Mouse (Mus musculus) midbrain, embryonic 15.5 days (tissue): ENCODE data around the gene Phf20. TPM values are rescaled to one million over a fixed set of nuclear protein-coding genes. Genes with fewer than 3 reads are reported as not detected.

ENCODE experiments used
- ATAC-seq: fragments of 200-750 bp; cut with Nextera tagmentation; replicated peaks from 2 replicates; pipeline ENCODE4 v1.8.0; 2017; ENCODE audit warnings: moderate TSS enrichment
- H3K27ac ChIP-seq: fragments of 300-500 bp; sonication (generic); 2 replicates; pipeline ENCODE4 v1.5.1; 2015; ENCODE audit warnings: mild to moderate bottlenecking, inconsistent platforms
- H3K27me3 ChIP-seq: fragments of 300-500 bp; sonication (generic); replicated peaks from 2 replicates; pipeline ENCODE4 v1.6.1; 2015; ENCODE audit warnings: inconsistent platforms
- H3K36me3 ChIP-seq: fragments of 300-500 bp; sonication (generic); replicated peaks from 2 replicates; pipeline ENCODE4 v1.6.1; 2015; ENCODE audit warnings: inconsistent platforms
- H3K4me1 ChIP-seq: fragments of 300-500 bp; sonication (generic); 2 replicates; pipeline ENCODE4 v1.6.1; 2015; ENCODE audit warnings: inconsistent platforms
- H3K4me2 ChIP-seq: fragments of 300-500 bp; sonication (generic); 2 replicates; pipeline ENCODE4 v1.6.1; 2015; ENCODE audit warnings: inconsistent platforms, mild to moderate bottlenecking, moderate library complexity
- H3K4me3 ChIP-seq: fragments of 300-500 bp; sonication (generic); 2 replicates; pipeline ENCODE4 v1.5.1; 2015; ENCODE audit warnings: mild to moderate bottlenecking, inconsistent platforms
- H3K9ac ChIP-seq: fragments of 300-500 bp; sonication (generic); 2 replicates; pipeline ENCODE4 v1.6.1; 2015; ENCODE audit warnings: mild to moderate bottlenecking, inconsistent platforms
- H3K9me3 ChIP-seq: fragments of 300-500 bp; sonication (generic); 2 replicates; pipeline ENCODE4 v1.6.1; 2016; ENCODE audit warnings: inconsistent platforms
- whole genome bisulfite sequencing: fragments of 180-500 bp; shearing (Covaris S2); methylation state at CpG from one replicate; pipeline ENCODE4 v1.1.7; 2015; ENCODE audit warnings: mixed read lengths; 5-methylcytosine and 5-hydroxymethylcytosine counted together
- polyA plus RNA-seq: library from polyadenylated mRNA; unstranded; fragments of >200 nt; fragmentation: Nextera tagmentation; extraction: Ambion mirVana; gene quantifications from 2 replicates; pipeline ENCODE4 v1.2.1, GENCODE M21; 2015

Phf20 gene
- polyA plus RNA-seq, 1 experiment from 2014 or later: 119 TPM

DNA sequence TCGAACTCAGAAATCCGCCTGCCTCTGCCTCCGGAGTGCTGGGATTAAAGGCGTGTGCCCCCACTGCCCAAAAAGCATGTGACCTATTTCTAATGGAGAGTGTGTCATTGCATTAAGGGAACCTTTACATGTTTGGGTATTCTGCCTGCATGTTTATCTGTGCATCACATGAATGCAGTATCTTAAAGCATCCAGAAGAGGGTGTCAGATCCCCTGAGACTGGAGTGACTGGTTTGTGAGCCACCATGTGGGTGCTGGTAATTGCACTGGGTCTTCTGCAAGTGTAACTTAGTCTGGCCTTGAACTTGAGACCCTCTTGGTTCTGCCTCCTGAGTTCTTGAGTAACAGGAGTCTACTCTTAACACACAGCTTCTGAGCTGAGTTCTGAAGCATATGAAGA is 90.5 kb downstream of the Phf20 start:
- H3K4me2 ChIP-seq: no peak overlapping the region
- H3K9me3 ChIP-seq: no peaks in the 10 kb centered on the region
- no peak for ATAC-seq
- H3K4me3 ChIP-seq: no peak overlapping the region
- WGBS: 95% methylated on average over 4 of the region's 4 CpGs
- no peak overlapping the region for H3K27ac ChIP-seq
- no peaks in the 10 kb centered on the region for H3K4me1 ChIP-seq
- H3K36me3 ChIP-seq: peaks cover 12% of the 10 kb centered on the region; the same call in 1 of the 2 replicates
- no peak overlapping the region for H3K9ac ChIP-seq
- H3K27me3 ChIP-seq: no peaks in the 10 kb centered on the region

GRCm38 (mm10) chr2:156288222-156288621 is 92.0 kb downstream of the Phf20 start:
- H3K4me2 ChIP-seq: no peak overlapping the region
- peaks cover 17% of the 10 kb centered on the region for H3K36me3 ChIP-seq
- no peaks in the 10 kb centered on the region for H3K9me3 ChIP-seq
- no peaks in the 10 kb centered on the region for H3K4me1 ChIP-seq
- WGBS: 94% methylated on average over 2 of the region's 2 CpGs
- H3K27me3 ChIP-seq: no peaks in the 10 kb centered on the region
- H3K4me3 ChIP-seq: no peak overlapping the region
- H3K27ac ChIP-seq: no peak overlapping the region
- ATAC-seq: no peak
- no peak overlapping the region for H3K9ac ChIP-seq

GRCm38 (mm10) chr2:156289552-156290160 is 93.4 kb downstream of the Phf20 start:
- peaks cover 19% of the 10 kb centered on the region for H3K36me3 ChIP-seq
- H3K4me1 ChIP-seq: no peaks in the 10 kb centered on the region
- no peak overlapping the region for H3K4me2 ChIP-seq
- no peak overlapping the region for H3K4me3 ChIP-seq
- no peaks in the 10 kb centered on the region for H3K27me3 ChIP-seq
- H3K9me3 ChIP-seq: no peaks in the 10 kb centered on the region
- WGBS: 83% methylated on average over 2 of the region's 2 CpGs
- H3K9ac ChIP-seq: no peak overlapping the region
- no peak overlapping the region for H3K27ac ChIP-seq
- ATAC-seq: no peak

- Histone ChIP-seq H3K9me3 (no peaks in the 10 kb centered on the region), H3K4me3 (no peak overlapping the region), H3K4me2 (no peak overlapping the region), H3K36me3 (peaks cover 23% of the 10 kb centered on the region), H3K27me3 (no peaks in the 10 kb centered on the region), H3K27ac (no peak overlapping the region), H3K4me1 (no peaks in the 10 kb centered on the region), H3K9ac (no peak overlapping the region)
- no peak for ATAC-seq
- WGBS: 90% methylated on average over 1 of the region's 1 CpGs
Observed at GRCm38 (mm10) chr2:156291998-156292397, 95.7 kb downstream of the Phf20 start.

DNA sequence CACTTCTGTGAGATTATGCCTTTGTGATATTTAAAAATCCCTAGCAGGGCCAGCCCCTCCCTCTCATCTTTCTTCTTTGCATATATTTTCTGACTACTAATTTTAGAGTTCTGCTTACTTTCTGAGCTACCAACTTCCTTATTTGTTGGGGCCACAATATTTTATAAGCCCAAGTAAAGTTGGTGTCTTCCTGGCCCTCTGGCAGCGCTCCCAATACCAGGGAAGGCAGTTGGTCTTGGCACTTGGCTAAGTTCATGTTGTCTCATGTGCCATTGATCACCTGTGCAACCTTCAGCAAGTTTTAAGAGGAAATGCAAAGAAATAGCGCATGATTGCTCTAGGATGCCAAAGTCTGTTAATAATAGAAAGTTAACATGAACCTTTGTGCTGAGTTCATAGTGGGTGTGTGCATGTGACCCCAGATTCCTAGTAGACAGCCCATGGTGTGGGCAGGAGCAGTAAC is 99.4 kb downstream of the Phf20 start:
- no peak for ATAC-seq
- Histone ChIP-seq H3K4me2 (no peak overlapping the region), H3K27ac (no peak overlapping the region), H3K36me3 (peaks cover 25% of the 10 kb centered on the region), H3K9ac (no peak overlapping the region), H3K9me3 (no peaks in the 10 kb centered on the region), H3K4me1 (no peaks in the 10 kb centered on the region), H3K27me3 (no peaks in the 10 kb centered on the region), H3K4me3 (no peak overlapping the region)
- WGBS: 96% methylated on average over 2 of the region's 2 CpGs

- Histone ChIP-seq H3K27me3 (no peaks in the 10 kb centered on the region), H3K4me3 (no peak overlapping the region), H3K4me1 (no peaks in the 10 kb centered on the region), H3K4me2 (no peak overlapping the region), H3K36me3 (peaks cover 20% of the 10 kb centered on the region), H3K9me3 (no peaks in the 10 kb centered on the region), H3K9ac (no peak overlapping the region), H3K27ac (no peak overlapping the region)
- WGBS: 98% methylated on average over 3 of the region's 3 CpGs
- ATAC-seq: no peak
Observed at GRCm38 (mm10) chr2:156296190-156296589, 99.9 kb downstream of the Phf20 start.

- no peak overlapping the region for H3K4me3 ChIP-seq
- no peaks in the 10 kb centered on the region for H3K9me3 ChIP-seq
- peaks cover 22% of the 10 kb centered on the region for H3K36me3 ChIP-seq
- H3K4me1 ChIP-seq: no peaks in the 10 kb centered on the region
- no peak overlapping the region for H3K27ac ChIP-seq
- no peak for ATAC-seq
- H3K9ac ChIP-seq: no peak overlapping the region
- no peak overlapping the region for H3K4me2 ChIP-seq
- WGBS: 93% methylated on average over 3 of the region's 3 CpGs
- H3K27me3 ChIP-seq: no peaks in the 10 kb centered on the region
Observed at GRCm38 (mm10) chr2:156297653-156298052, 101.4 kb downstream of the Phf20 start.

DNA sequence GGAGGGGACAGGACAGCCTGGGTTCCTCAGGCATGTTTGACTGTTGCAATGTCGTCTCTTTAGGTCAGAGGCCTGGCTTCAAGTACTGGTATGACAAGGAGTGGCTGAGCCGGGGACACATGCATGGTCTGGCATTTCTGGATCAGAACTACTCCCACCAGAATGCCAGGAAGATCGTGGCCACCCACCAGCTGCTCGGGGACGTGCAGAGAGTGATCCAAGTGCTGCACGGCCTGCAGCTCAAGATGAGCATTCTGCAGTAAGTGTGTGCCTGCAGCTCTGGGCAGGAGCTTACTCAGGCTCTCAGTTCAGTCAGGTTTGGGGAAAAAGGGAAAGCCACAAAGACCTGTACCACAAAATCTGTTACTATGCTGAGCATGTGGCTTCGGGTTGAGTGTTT is 102.2 kb downstream of the Phf20 start:
- no peak for ATAC-seq
- H3K4me3 ChIP-seq: no peak overlapping the region
- no peaks in the 10 kb centered on the region for H3K9me3 ChIP-seq
- WGBS: 89% methylated on average over 7 of the region's 7 CpGs
- H3K36me3 ChIP-seq: peaks cover 17% of the 10 kb centered on the region; the same call in 1 of the 2 replicates
- no peak overlapping the region for H3K9ac ChIP-seq
- H3K27ac ChIP-seq: no peak overlapping the region
- no peak overlapping the region for H3K4me2 ChIP-seq
- no peaks in the 10 kb centered on the region for H3K4me1 ChIP-seq
- H3K27me3 ChIP-seq: no peaks in the 10 kb centered on the region

DNA sequence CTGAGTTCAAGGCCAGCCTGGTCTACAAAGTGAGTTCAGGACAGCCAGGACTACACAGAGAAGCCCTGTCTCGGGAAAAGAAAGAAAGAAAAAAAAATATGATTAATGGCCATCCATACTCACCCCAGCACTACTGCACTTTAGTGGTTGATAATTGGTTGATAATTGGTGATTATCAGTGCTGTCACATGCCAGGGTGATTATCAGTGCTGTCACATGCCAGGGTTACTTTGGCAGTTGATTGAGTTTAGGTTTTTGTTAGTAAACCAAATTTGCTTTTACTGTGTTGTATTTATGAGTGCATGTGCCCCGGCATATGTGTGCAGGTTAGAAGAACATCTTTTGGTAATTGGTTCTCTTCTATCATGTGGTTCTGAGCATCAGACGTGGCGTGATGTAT is 105.8 kb downstream of the Phf20 start:
- 89% methylated on average over 4 of the region's 4 CpGs for WGBS
- H3K4me3 ChIP-seq: no peak overlapping the region
- ATAC-seq: no peak
- H3K9me3 ChIP-seq: no peaks in the 10 kb centered on the region
- H3K4me1 ChIP-seq: no peaks in the 10 kb centered on the region
- no peak overlapping the region for H3K4me2 ChIP-seq
- H3K9ac ChIP-seq: no peak overlapping the region
- H3K27ac ChIP-seq: no peak overlapping the region
- peaks cover 28% of the 10 kb centered on the region; the same call in 1 of the 2 replicates for H3K36me3 ChIP-seq
- H3K27me3 ChIP-seq: no peaks in the 10 kb centered on the region

DNA sequence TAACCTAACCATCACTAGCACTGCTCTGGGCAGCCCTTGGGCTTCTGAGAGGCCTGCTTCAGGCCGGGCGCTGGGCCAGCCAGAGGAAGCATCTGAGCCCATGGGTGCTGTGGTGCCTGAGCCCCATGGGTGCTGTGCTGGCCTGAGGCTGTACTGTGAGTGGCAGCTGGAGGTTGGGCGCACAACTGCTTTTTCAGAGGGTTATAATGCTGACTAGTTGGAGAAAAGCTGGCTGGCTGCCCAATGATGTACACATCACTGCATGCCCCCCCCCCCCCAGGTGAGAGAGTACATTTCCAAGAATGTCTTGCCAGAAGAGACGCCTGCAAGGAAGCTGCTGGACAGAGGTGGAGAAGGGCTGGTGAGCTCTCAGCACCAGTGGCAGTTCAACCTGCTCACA is 108.1 kb downstream of the Phf20 start:
- Histone ChIP-seq H3K4me2 (no peak overlapping the region), H3K36me3 (peaks cover 23% of the 10 kb centered on the region; the same call in 1 of the 2 replicates), H3K4me3 (no peak overlapping the region), H3K4me1 (no peaks in the 10 kb centered on the region), H3K27me3 (no peaks in the 10 kb centered on the region), H3K27ac (no peak overlapping the region), H3K9ac (no peak overlapping the region), H3K9me3 (no peaks in the 10 kb centered on the region)
- 97% methylated on average over 4 of the region's 4 CpGs for WGBS
- ATAC-seq: no peak

DNA sequence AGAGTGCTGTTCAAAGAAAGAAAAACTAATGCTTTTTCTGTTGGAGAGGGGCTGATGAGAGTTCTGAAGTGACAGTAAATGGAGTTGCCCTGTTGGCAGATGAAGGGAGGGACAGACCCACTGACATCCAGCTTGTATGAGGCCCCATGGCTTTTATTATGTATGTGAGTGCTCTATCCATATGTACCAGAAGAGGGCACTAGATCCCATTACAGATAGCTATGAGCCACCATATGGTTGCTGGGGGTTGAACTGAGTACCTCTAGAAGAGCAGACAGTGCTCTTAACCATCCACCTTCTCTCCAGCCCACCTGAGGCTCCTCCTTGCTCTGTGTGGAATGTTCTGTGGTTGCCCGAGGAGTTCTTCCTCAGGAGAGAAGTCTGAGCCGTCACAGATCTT is 109.6 kb downstream of the Phf20 start:
- no peak for ATAC-seq
- Histone ChIP-seq H3K36me3 (peaks cover 23% of the 10 kb centered on the region; the same call in 1 of the 2 replicates), H3K27ac (no peak overlapping the region)

GRCm38 (mm10) chr2:156307261-156307660 is 111.0 kb downstream of the Phf20 start:
- no peak overlapping the region for H3K4me2 ChIP-seq
- H3K27ac ChIP-seq: no peak overlapping the region
- H3K4me1 ChIP-seq: peaks cover 11% of the 10 kb centered on the region
- H3K4me3 ChIP-seq: no peak overlapping the region
- no peaks in the 10 kb centered on the region for H3K9me3 ChIP-seq
- no peak for ATAC-seq
- no peaks in the 10 kb centered on the region for H3K27me3 ChIP-seq
- H3K9ac ChIP-seq: no peak overlapping the region
- H3K36me3 ChIP-seq: peaks cover 23% of the 10 kb centered on the region; the same call in 1 of the 2 replicates
- WGBS: 50% methylated on average over 5 of the region's 5 CpGs

More for the DNA sequence above, 109.6 kb downstream of the Phf20 start:
- no peak overlapping the region for H3K4me2 ChIP-seq
- 89% methylated on average over 2 of the region's 2 CpGs for WGBS
- H3K4me3 ChIP-seq: no peak overlapping the region
- no peaks in the 10 kb centered on the region for H3K9me3 ChIP-seq
- H3K27me3 ChIP-seq: no peaks in the 10 kb centered on the region
- H3K9ac ChIP-seq: no peak overlapping the region
- peaks cover 3% of the 10 kb centered on the region for H3K4me1 ChIP-seq

GRCm38 (mm10) chr2:156309948-156310347 is 113.7 kb downstream of the Phf20 start:
- WGBS: 98% methylated on average over 5 of the region's 5 CpGs
- Histone ChIP-seq H3K36me3 (peaks cover 4% of the 10 kb centered on the region; the same call in 1 of the 2 replicates), H3K27me3 (no peaks in the 10 kb centered on the region), H3K4me2 (no peak overlapping the region), H3K4me3 (no peak overlapping the region), H3K9ac (no peak overlapping the region), H3K27ac (no peak overlapping the region), H3K4me1 (peaks cover 18% of the 10 kb centered on the region), H3K9me3 (no peaks in the 10 kb centered on the region)
- no peak for ATAC-seq
